Mouse (Mus musculus) right cerebral cortex, adult 2 months (tissue): Measurements from ENCODE around the gene Hscb.
"Not testable (repeated sequence)": the region's sequence is repeated elsewhere in the genome, so short reads cannot be mapped to it uniquely, and the experiment has no call there.

Source experiments
- DNase-seq, 2 experiments: peaks; one replicate each; pipeline ENCODE4 v3.0.0; 2021 to 2022; ENCODE audit warnings: low spot score in 2 of 2

Hscb gene

DNA sequence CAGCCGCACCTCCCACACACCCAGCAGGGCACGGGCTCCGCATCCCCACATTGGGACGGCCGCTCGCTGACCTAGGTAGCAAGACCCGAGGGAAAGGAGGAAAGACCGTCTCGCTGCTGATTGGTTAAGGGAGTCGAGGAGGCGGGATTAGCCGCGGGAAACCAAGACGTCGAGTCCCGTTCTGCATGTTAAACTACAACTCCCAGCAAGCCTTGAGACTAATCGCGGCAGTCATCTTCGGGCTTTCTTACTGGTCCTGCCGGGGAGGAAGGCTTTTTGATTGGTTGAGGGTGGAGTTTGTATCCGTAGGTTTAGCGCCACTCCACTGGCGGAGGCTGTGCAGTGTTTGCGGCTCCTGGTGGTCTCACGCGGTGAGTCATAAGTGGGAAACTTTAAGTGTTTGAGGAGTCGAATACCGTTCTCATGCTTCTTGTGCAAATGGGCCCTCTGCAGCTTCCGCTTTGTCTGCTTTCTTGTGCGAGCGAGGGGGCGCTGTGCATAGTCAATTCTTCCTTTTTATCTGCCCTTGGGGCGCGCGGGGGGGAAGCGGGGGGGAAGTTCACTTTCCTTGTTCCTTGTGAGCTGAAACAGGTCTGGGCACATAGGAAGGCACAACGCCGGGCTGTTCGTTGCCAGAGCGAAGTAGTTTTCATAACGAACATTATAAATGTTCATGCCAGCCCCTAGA lies at the start of gene Hscb, which contains the start of gene Chek2:
Gene Hscb (minus strand): TSS at position 100 of the 688 bp plus-strand sequence.
Gene Chek2 (plus strand): TSS at position 302 of the 688 bp plus-strand sequence.
- DNase-seq, result peak; percentile 99

DNA sequence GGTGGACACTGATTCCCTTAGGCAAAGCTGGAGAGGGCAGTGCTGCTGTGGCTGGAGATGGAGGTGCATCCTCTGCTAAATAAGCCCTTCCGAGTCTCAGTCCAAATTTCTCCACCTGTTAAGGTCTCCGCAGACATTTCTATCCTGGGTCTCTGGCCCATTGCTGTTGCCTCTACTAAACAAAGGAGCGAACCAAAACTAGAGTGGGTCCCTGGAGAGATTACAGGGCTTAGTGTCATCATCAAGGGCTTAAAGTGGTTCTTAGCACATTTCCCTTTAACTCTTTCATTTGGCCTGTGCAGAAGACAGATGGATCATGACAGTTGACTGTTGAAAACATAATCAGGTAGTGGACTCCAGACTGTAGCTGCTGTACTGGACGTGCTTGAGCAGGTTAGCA lies 49.0 kb upstream of the Hscb start:
- DNase-seq, result no peak

DNA sequence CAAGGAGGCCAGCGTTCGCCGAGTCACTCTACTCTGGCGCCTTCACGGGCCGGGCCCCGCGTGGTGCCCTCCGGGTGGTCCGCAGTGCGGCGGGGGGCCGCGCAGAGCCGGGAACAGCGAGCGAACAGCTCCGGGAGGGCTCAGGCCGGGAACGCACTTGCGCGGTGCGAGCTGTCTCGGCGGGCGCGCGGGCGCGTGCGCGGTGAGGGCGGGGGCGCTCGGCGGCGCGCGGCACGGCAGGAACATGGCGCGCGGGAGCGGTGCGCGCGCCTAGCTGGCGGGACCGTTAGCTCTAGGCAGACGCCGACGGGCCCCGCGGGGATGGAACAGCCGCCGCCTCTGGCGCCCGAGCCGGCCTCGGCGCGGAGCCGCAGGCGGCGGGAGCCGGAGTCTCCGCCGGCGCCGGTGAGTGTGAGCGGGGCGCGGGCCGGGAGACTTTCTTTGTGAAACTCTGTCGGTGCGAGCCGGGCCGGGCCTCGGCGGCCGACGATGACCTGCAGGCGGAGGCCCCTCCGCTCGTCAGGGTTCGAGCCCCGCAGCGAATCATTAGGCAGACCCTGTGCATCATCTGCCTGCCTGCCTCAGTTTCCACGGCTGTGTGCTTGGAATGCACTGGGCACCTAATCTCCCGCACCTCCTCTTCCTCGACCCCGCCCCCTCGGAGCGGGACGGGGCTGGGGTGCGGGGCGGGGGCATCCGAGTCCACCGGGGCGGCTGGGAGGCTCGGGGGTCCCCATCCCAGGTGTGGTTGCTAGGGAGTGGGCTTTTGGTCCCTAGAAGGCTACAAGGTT lies 40.2 kb upstream of the Hscb start, which contains the start of gene Ttc28:
Gene Ttc28 (plus strand): TSS at position 220 of the 791 bp plus-strand sequence.
- DNase-seq, result peak; percentile 85 to 87

- DNase-seq, result no peak
Measured at GRCm38 (mm10) chr5:110879042-110879441, 39.5 kb upstream of the Hscb start.

DNA sequence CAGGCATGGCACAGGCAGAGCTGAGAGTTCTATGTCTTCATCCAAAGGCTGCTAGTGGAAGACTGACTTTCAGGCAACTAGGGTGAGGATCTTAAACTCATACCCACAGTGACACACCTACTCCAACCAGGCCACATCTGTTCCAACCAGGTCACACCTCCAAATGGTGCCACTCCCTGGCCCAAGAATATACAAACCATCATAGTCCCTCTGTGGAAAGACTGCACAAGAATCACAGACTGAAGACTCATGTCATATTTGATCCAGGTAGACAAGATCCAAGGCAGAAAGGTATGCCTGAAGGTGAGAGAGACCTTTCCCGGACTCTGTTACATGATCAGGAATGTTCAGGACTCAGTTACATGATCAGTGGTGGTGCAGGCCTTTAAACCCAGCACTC lies 38.9 kb upstream of the Hscb start:
- not testable (repeated sequence) for DNase-seq

GRCm38 (mm10) chr5:110877666-110878505 lies 38.3 kb upstream of the Hscb start:
- no peak for DNase-seq

- no peak for DNase-seq
Measured at GRCm38 (mm10) chr5:110875286-110875685, 35.7 kb upstream of the Hscb start.

DNA sequence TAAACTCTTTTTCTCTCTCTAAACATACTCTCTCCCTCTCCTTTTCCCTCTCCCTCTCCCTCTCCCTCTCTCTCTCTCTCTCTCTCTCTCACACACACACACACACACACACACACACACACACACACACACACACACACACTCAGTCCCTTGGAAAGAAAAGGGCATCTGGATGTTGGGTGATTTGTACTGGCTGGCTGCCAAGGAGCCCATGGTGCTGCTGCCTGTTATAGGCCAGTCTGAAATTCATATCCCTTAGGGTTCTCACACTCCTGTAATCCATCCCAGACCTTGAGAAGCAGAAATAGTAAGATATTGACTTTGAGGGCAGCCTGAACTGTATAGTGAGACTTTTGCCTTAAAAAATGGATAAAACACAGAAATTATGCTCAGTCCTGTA lies 35.1 kb upstream of the Hscb start:
- DNase-seq, result no peak

DNA sequence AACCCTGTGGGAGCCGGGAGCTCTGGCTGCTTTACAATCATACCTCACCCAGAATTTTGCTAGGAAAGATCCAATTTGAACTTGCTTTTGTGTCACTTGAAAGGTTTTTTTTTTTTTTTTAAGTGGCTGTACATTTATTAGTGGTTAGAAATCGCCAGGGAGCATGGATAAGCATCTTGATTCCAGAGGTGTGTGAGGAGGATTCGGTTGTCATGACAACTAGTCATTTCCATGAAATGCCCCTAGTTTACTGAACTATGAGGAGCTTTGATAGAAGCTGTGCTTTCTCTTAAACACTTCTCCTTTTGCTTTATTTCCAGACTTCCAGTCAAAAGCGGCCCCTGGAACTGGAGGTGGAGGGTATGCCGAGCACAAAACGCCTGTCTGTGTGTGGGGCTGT lies 33.6 kb upstream of the Hscb start:
- DNase-seq, result peak in 1 of 2 experiments; percentile 6

DNA sequence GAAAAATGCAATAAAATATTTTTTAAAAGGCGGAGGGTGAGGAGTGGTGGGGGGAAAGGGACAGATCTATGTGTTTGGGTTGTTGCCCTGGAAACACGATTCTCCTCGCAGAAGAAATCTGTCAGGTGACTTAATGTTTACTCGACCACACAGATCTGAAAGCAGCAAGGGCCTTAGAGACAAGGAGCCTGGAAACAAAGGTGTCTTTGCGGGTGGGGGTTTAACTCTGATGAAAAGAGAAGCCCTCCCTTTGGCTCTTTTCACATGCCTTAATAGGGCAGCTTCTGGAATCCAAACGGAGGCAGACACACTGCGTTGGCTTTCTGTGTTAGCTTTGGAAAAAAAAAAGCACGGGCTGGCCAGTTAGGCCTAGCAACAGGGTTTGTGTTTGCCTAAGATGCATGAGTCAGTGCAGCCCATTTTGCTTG lies 29.7 kb upstream of the Hscb start:
- DNase-seq, result peak; percentile 16 to 27

DNA sequence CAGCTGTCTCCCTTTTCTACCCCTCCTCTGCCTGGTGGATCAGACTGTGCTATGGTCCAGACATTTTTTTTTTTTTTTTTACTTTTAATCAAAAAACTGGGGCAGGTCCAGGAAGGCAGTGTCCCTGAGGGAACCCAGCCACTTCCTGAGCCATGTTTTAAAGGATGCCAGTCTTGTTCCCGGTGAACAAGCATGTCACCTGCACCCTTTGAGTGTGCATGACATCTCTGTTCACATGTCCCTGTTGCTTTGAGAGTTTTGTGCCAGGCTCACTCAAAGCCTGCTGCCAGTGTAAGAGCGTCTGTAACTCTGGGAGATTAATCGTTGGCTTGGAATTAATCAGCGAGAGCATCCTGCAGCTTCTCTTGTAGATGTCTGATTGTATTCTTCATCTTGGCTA lies 28.9 kb upstream of the Hscb start:
- DNase-seq, result no peak

DNA sequence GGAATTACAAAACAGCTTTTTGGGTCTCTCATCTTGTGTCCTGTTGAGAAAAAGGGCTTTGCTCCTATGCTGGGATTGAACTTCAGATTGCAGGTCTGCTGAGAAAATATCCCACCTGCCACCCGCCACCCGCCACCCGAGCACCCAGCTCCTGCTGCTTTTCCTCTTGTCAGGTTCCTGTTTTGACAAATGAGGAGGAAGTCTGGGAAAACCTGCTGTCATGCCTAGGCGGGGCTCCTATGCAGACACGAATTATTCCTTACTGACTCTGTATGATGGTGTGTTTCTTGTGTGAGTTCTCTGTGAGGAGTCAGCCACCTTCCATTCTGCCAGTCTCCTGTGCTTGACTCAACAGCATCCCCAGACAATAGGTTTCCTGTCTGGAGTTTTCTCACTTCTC lies 20.9 kb upstream of the Hscb start:
- DNase-seq, result no peak

DNA sequence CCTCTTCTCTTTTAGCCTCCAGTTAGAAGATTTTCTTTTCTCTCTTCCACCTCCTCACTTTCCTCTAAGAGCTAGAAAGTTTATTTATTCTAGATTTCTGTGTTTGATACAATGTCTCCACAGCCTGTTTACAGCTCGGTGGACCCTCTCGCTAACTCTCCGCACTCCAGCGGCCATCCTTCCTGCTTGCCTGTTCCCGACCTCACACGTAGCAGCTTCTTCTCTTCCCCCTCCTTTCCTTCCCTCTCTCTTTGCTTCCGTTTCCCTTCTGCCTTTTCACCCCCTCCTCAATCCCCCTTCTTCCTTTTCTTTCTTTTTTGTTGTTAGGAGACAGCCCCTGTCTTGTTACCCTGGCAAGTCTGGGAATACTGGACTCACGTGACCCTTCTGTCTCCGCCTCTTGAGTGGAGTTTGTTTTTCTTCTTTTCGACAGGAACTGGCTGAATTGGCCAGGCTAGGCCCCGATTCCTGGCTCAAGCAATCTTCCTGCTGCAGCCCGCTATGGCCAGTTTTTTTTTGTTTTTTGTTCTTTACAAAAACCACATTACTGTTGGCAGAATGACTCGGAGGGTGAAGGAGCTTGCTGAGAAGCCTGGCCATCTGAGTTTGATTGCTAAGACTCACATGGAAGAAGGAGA lies 19.6 kb upstream of the Hscb start:
- no peak for DNase-seq

GRCm38 (mm10) chr5:110857091-110857490 lies 17.5 kb upstream of the Hscb start:
- DNase-seq, result no peak

- DNase-seq, result no peak
Measured at GRCm38 (mm10) chr5:110852990-110853389, 13.4 kb upstream of the Hscb start.

DNA sequence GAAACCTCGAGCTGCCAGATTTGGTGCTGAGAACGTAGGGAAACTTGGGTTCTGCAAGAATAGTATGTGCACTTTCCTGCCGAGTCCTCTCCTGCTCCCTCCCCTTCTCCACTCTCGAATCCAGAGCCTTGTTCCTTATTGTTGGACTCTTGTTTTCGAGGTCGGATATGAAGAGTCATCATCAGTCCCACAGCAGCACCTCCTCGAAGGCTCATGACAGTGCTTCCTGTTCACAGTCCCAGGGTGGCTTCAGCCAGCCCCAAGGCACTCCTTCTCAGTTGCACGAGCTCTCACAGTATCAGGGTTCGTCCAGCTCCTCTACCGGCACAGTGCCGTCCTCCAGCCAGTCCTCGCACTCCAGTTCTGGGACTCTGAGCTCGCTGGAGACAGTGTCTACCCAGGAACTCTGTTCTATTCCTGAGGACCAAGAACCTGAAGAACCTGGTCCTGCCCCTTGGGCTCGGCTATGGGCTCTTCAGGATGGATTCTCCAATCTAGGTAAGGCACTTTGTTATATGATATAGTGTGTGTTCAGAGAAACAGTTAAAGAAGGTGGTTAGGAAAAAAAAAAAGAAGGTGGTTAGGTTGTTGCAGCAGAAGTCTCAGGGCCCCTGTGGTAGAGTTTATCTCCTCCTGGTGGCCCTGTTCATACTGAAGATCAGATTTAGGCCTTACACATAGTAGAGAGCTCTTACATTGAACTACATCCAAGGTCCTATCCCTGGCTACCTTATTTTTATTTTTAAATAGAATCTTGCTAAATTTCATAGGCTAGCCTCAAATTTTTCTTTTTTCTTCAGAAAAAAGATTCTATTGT lies 1.7 kb upstream of the Hscb start:
- no peak for DNase-seq

GRCm38 (mm10) chr5:110840465-110840864 lies 888 bp upstream of the Hscb start:
- peak; percentile 29 to 48 for DNase-seq

DNA sequence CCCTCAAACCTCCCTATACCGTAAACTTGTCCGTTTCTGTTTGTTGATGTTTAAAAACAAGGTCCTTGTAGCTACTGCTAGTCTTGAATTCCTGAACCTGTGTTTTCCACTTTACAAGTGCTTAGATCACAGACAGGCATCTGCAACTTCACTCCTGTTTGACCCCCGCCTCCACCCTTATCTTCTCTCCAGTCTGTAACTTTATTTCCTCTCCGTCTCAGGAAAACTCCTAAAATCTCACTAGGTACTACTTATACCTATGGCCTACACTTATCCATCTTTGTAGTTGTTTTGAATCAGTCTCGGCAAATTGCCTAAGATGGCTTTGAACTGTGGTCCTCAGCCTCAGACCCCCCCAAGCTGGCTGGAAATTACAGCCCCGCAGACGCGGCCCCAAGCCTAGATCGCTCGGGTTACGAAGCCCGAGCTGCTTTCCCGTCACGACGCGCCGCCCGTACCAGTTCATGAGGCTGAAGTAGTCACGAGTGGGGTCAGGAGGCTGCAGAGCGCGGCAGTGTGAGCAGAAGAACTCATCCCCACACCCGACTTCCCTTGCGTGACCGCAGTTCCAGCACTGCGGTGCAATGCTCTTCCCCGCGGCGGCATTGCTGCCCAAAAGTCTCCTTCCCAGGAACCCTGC lies 419 bp downstream of the Hscb start:
- no peak for DNase-seq

GRCm38 (mm10) chr5:110838016-110838415 lies 1.6 kb downstream of the Hscb start:
- DNase-seq, result not testable (repeated sequence)

DNA sequence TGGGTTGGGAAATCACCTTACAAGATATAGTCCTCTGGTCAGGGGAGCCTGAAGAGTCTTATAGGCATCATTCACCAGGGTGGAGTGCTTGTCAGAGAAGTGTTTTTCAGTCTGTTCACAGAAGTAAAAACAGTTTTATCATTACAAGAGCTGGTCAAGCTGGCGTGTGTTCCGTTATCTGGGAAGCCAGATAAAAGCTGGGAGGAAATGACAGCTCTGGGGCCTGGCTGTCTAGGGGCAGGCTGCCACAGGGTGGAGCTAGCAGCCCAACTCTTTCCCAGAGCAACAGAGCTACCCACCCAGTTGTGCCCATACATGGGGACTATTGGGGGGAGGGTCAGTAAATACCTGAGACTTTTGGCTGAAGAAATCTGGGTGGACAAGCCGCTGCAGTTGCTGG lies 3.6 kb downstream of the Hscb start:
- DNase-seq, result peak; percentile 42 to 66
